Mouse (Mus musculus): ENCODE measurements around the gene Sema3e. TPM values are rescaled to one million over a fixed set of nuclear protein-coding genes. Genes with fewer than 3 reads are reported as not detected.

Gene Sema3e
- polyA plus RNA-seq, 1 experiment from 2014 or later: 2.6 TPM

- ATAC-seq (ENCODE audit: insufficient read depth, low FRiP score, low TSS enrichment) (no peak), DNase-seq (ENCODE audit: low spot score) (no peak)
- H3K27me3 ChIP-seq (ENCODE audit: control insufficient read depth, insufficient read depth, low read length): no peaks in the 10 kb centered on the region
- no peak overlapping the region for H3K4me2 ChIP-seq (ENCODE audit: low read depth)
- H3K9me3 ChIP-seq (ENCODE audit: control insufficient read depth, low read length): no peaks in the 10 kb centered on the region
- H3K9ac ChIP-seq (ENCODE audit: low read length): no peak overlapping the region
- H3K36me3 ChIP-seq (ENCODE audit: control insufficient read depth, insufficient read depth, low read length): no peaks in the 10 kb centered on the region
- no peak overlapping the region for H3K27ac ChIP-seq (ENCODE audit: low read depth, low read length)
- WGBS: 96% methylated on average over 1 of the region's 1 CpGs
- H3K4me1 ChIP-seq (ENCODE audit: control insufficient read depth, insufficient read depth, low read length): no peaks in the 10 kb centered on the region
- no peak overlapping the region for H3K4me3 ChIP-seq (ENCODE audit: low read depth, low read length)
These were observed 113.6 kb downstream of the Sema3e start for GRCm38 (mm10) chr5:14138725-14139124.

GRCm38 (mm10) chr5:14162579-14162978 is 137.5 kb downstream of the Sema3e start:
- H3K27me3 ChIP-seq (ENCODE audit: control insufficient read depth, insufficient read depth, low read length): no peaks in the 10 kb centered on the region
- 87% methylated on average over 5 of the region's 5 CpGs for WGBS
- H3K27ac ChIP-seq (ENCODE audit: low read depth, low read length): no peak overlapping the region
- DNase-seq (ENCODE audit: low spot score) (no peak), ATAC-seq (ENCODE audit: insufficient read depth, low FRiP score, low TSS enrichment) (no peak)
- no peak overlapping the region for H3K9ac ChIP-seq (ENCODE audit: low read length)
- no peak overlapping the region for H3K4me2 ChIP-seq (ENCODE audit: low read depth)
- no peak overlapping the region for H3K4me3 ChIP-seq (ENCODE audit: low read depth, low read length)
- H3K4me1 ChIP-seq (ENCODE audit: control insufficient read depth, insufficient read depth, low read length): no peaks in the 10 kb centered on the region
- no peaks in the 10 kb centered on the region for H3K36me3 ChIP-seq (ENCODE audit: control insufficient read depth, insufficient read depth, low read length)
- H3K9me3 ChIP-seq (ENCODE audit: control insufficient read depth, low read length): no peaks in the 10 kb centered on the region

GRCm38 (mm10) chr5:14163280-14163679 is 138.2 kb downstream of the Sema3e start:
- no peak overlapping the region for H3K4me3 ChIP-seq (ENCODE audit: low read depth, low read length)
- WGBS: 93% methylated on average over 3 of the region's 3 CpGs

GRCm38 (mm10) chr5:14167776-14168175 is 142.7 kb downstream of the Sema3e start:
- Histone ChIP-seq H3K4me3 (ENCODE audit: low read depth, low read length) (no peak overlapping the region), H3K36me3 (ENCODE audit: control insufficient read depth, insufficient read depth, low read length) (no peaks in the 10 kb centered on the region), H3K27me3 (ENCODE audit: control insufficient read depth, insufficient read depth, low read length) (no peaks in the 10 kb centered on the region), H3K9me3 (ENCODE audit: control insufficient read depth, low read length) (no peaks in the 10 kb centered on the region), H3K27ac (ENCODE audit: low read depth, low read length) (no peak overlapping the region), H3K4me2 (ENCODE audit: low read depth) (no peak overlapping the region), H3K9ac (ENCODE audit: low read length) (no peak overlapping the region), H3K4me1 (ENCODE audit: control insufficient read depth, insufficient read depth, low read length) (no peaks in the 10 kb centered on the region)
- WGBS: 69% methylated on average over 3 of the region's 3 CpGs
- ATAC-seq (ENCODE audit: insufficient read depth, low FRiP score, low TSS enrichment) (no peak), DNase-seq (ENCODE audit: low spot score) (no peak)

More at GRCm38 (mm10) chr5:14163280-14163679, 138.2 kb downstream of the Sema3e start:
- Histone ChIP-seq H3K4me1 (ENCODE audit: control insufficient read depth, insufficient read depth, low read length) (no peaks in the 10 kb centered on the region), H3K27ac (ENCODE audit: low read depth, low read length) (no peak overlapping the region), H3K27me3 (ENCODE audit: control insufficient read depth, insufficient read depth, low read length) (no peaks in the 10 kb centered on the region), H3K9me3 (ENCODE audit: control insufficient read depth, low read length) (no peaks in the 10 kb centered on the region), H3K9ac (ENCODE audit: low read length) (no peak overlapping the region), H3K36me3 (ENCODE audit: control insufficient read depth, insufficient read depth, low read length) (no peaks in the 10 kb centered on the region), H3K4me2 (ENCODE audit: low read depth) (no peak overlapping the region)
- DNase-seq (ENCODE audit: low spot score): no peak
- no peak for ATAC-seq (ENCODE audit: insufficient read depth, low FRiP score, low TSS enrichment)

- WGBS: 86% methylated on average over 10 of the region's 10 CpGs
- Histone ChIP-seq H3K36me3 (ENCODE audit: control insufficient read depth, insufficient read depth, low read length) (no peaks in the 10 kb centered on the region), H3K4me3 (ENCODE audit: low read depth, low read length) (no peak overlapping the region), H3K27ac (ENCODE audit: low read depth, low read length) (no peak overlapping the region), H3K27me3 (ENCODE audit: control insufficient read depth, insufficient read depth, low read length) (no peaks in the 10 kb centered on the region), H3K4me2 (ENCODE audit: low read depth) (no peak overlapping the region), H3K9me3 (ENCODE audit: control insufficient read depth, low read length) (no peaks in the 10 kb centered on the region), H3K9ac (ENCODE audit: low read length) (no peak overlapping the region), H3K4me1 (ENCODE audit: control insufficient read depth, insufficient read depth, low read length) (no peaks in the 10 kb centered on the region)
- ATAC-seq (ENCODE audit: insufficient read depth, low FRiP score, low TSS enrichment) (no peak), DNase-seq (ENCODE audit: low spot score) (no peak)
These were observed 148.5 kb downstream of the Sema3e start for GRCm38 (mm10) chr5:14173355-14174183.

GRCm38 (mm10) chr5:14180571-14180970 is 155.5 kb downstream of the Sema3e start:
- no peak overlapping the region for H3K4me3 ChIP-seq (ENCODE audit: low read depth, low read length)
- H3K9ac ChIP-seq (ENCODE audit: low read length): no peak overlapping the region
- H3K4me2 ChIP-seq (ENCODE audit: low read depth): no peak overlapping the region
- H3K4me1 ChIP-seq (ENCODE audit: control insufficient read depth, insufficient read depth, low read length): no peaks in the 10 kb centered on the region
- ATAC-seq (ENCODE audit: insufficient read depth, low FRiP score, low TSS enrichment) (no peak), DNase-seq (ENCODE audit: low spot score) (no peak)
- no peaks in the 10 kb centered on the region for H3K9me3 ChIP-seq (ENCODE audit: control insufficient read depth, low read length)
- WGBS: 92% methylated on average over 10 of the region's 10 CpGs
- H3K27ac ChIP-seq (ENCODE audit: low read depth, low read length): no peak overlapping the region
- no peaks in the 10 kb centered on the region for H3K27me3 ChIP-seq (ENCODE audit: control insufficient read depth, insufficient read depth, low read length)
- no peaks in the 10 kb centered on the region for H3K36me3 ChIP-seq (ENCODE audit: control insufficient read depth, insufficient read depth, low read length)

GRCm38 (mm10) chr5:14182156-14182555 is 157.1 kb downstream of the Sema3e start:
- Histone ChIP-seq H3K27me3 (ENCODE audit: control insufficient read depth, insufficient read depth, low read length) (no peaks in the 10 kb centered on the region), H3K9me3 (ENCODE audit: control insufficient read depth, low read length) (no peaks in the 10 kb centered on the region), H3K4me1 (ENCODE audit: control insufficient read depth, insufficient read depth, low read length) (no peaks in the 10 kb centered on the region), H3K27ac (ENCODE audit: low read depth, low read length) (no peak overlapping the region), H3K4me3 (ENCODE audit: low read depth, low read length) (no peak overlapping the region), H3K9ac (ENCODE audit: low read length) (no peak overlapping the region), H3K36me3 (ENCODE audit: control insufficient read depth, insufficient read depth, low read length) (no peaks in the 10 kb centered on the region), H3K4me2 (ENCODE audit: low read depth) (no peak overlapping the region)
- DNase-seq (ENCODE audit: low spot score) (no peak), ATAC-seq (ENCODE audit: insufficient read depth, low FRiP score, low TSS enrichment) (no peak)
- 90% methylated on average over 11 of the region's 11 CpGs for WGBS

GRCm38 (mm10) chr5:14195172-14195819 is 170.2 kb downstream of the Sema3e start:
- Histone ChIP-seq H3K36me3 (ENCODE audit: control insufficient read depth, insufficient read depth, low read length) (no peaks in the 10 kb centered on the region), H3K27ac (ENCODE audit: low read depth, low read length) (0 out of 2 replicates have a peak overlapping the region, but pooled peaks have one; percentile 14), H3K9ac (ENCODE audit: low read length) (peak overlapping the region; percentile 26; the same call in 1 of the 2 replicates), H3K9me3 (ENCODE audit: control insufficient read depth, low read length) (no peaks in the 10 kb centered on the region), H3K4me1 (ENCODE audit: control insufficient read depth, insufficient read depth, low read length) (no peaks in the 10 kb centered on the region), H3K4me3 (ENCODE audit: low read depth, low read length) (no peak overlapping the region), H3K27me3 (ENCODE audit: control insufficient read depth, insufficient read depth, low read length) (no peaks in the 10 kb centered on the region), H3K4me2 (ENCODE audit: low read depth) (no peak overlapping the region)
- ATAC-seq (ENCODE audit: insufficient read depth, low FRiP score, low TSS enrichment) (peak; percentile 92), DNase-seq (ENCODE audit: low spot score) (peak; percentile 19)
- 58% methylated on average over 6 of the region's 6 CpGs for WGBS
